Mouse (Mus musculus): ENCODE results near the gene Mtmr10.

- TF ChIP-seq GATA1 (IDR thresholded peaks at IDR 0.05; ENCODE audit: low read length), result no peak
- TF ChIP-seq TAL1 (IDR thresholded peaks at IDR 0.05; ENCODE audit: low read length), result no peak
Measured at GRCm38 (mm10) chr7:64331309-64331708, 43.9 kb downstream of the Mtmr10 start.
